Mouse (Mus musculus) limb, embryonic 14.5 days (tissue): ENCODE results near the gene Elane. TPM values are rescaled to one million over a fixed set of nuclear protein-coding genes. Genes with fewer than 3 reads are reported as not detected.

ENCODE experiments used
- ATAC-seq: fragments of 200-750 bp; cut with Nextera tagmentation; 2 replicates; pipeline ENCODE4 v1.8.0; 2017; ENCODE audit warnings: low read depth, moderate number of reproducible peaks, moderate TSS enrichment; ENCODE audit not compliant: low FRiP score
- DNase-seq: peaks from one replicate; pipeline ENCODE4 v3.0.0-alpha.2; 2015; ENCODE audit warnings: low spot score
- H3K27ac ChIP-seq: fragments of 300-500 bp; sonication (generic); replicated peaks from 2 replicates; pipeline ENCODE4 v1.5.1; 2014; ENCODE audit warnings: low read depth, mild to moderate bottlenecking, low read length, moderate library complexity, mixed read lengths
- H3K27me3 ChIP-seq: fragments of 300-500 bp; sonication (generic); 2 replicates; pipeline ENCODE4 v1.6.1; 2014; ENCODE audit warnings: low read length, mixed read lengths; ENCODE audit not compliant: control insufficient read depth, insufficient read depth
- H3K36me3 ChIP-seq: fragments of 300-500 bp; sonication (generic); 2 replicates; pipeline ENCODE4 v1.6.1; 2014; ENCODE audit warnings: mild to moderate bottlenecking, low read length, moderate library complexity, mixed read lengths; ENCODE audit not compliant: control insufficient read depth, insufficient read depth
- H3K4me1 ChIP-seq: fragments of 300-500 bp; sonication (generic); 2 replicates; pipeline ENCODE4 v1.6.1; 2014; ENCODE audit warnings: antibody characterized with exemption, low read length, mixed read lengths; ENCODE audit not compliant: control insufficient read depth, insufficient read depth
- H3K4me2 ChIP-seq: fragments of 300-500 bp; sonication (generic); replicated peaks from 2 replicates; pipeline ENCODE4 v1.6.1; 2014; ENCODE audit warnings: low read depth, mild to moderate bottlenecking, low read length, moderate library complexity; ENCODE audit not compliant: severe bottlenecking
- H3K4me3 ChIP-seq: fragments of 300-500 bp; sonication (generic); replicated peaks from 2 replicates; pipeline ENCODE4 v1.5.1; 2014; ENCODE audit warnings: low read length
- H3K9ac ChIP-seq: fragments of 300-500 bp; sonication (generic); 2 replicates; pipeline ENCODE4 v1.6.1; 2014; ENCODE audit warnings: mild to moderate bottlenecking, low read depth, low read length, moderate library complexity; ENCODE audit not compliant: severe bottlenecking
- H3K9me3 ChIP-seq: fragments of 300-500 bp; sonication (generic); 2 replicates; pipeline ENCODE4 v1.6.1; 2016; ENCODE audit warnings: low read length; ENCODE audit not compliant: control insufficient read depth
- POLR2A ChIP-seq: fragments of 200-500 bp; IDR thresholded peaks from 2 replicates; pipeline ENCODE4 v1.8.0; 2012; ENCODE audit warnings: inconsistent platforms, mild to moderate bottlenecking, moderate library complexity, borderline replicate concordance; ENCODE audit not compliant: insufficient read depth, insufficient read length; ENCODE audit errors: extremely low read depth
- WGBS: fragments of 180-500 bp; shearing (Covaris S2); extraction: QIAGEN DNeasy Blood & Tissue Kit; methylation state at CpG from one replicate; pipeline ENCODE4 v1.1.7; 2014; 5-methylcytosine and 5-hydroxymethylcytosine counted together
- polyA plus RNA-seq, 2 experiments: library from polyadenylated mRNA; depleted of rRNA in 1 of 2; stranded (reverse) in 1 of 2; unstranded in 1 of 2; fragments of >200 nt; fragmentation: Nextera tagmentation in 1 of 2; extraction: Ambion mirVana in 1 of 2; gene quantifications; 2 replicates each; pipeline versions ENCODE4 v1.2.1 to v1.2.3; 2012 to 2014

Gene Elane
- polyA plus RNA-seq, 2 experiments: 0.35 to 1.2 TPM

DNA sequence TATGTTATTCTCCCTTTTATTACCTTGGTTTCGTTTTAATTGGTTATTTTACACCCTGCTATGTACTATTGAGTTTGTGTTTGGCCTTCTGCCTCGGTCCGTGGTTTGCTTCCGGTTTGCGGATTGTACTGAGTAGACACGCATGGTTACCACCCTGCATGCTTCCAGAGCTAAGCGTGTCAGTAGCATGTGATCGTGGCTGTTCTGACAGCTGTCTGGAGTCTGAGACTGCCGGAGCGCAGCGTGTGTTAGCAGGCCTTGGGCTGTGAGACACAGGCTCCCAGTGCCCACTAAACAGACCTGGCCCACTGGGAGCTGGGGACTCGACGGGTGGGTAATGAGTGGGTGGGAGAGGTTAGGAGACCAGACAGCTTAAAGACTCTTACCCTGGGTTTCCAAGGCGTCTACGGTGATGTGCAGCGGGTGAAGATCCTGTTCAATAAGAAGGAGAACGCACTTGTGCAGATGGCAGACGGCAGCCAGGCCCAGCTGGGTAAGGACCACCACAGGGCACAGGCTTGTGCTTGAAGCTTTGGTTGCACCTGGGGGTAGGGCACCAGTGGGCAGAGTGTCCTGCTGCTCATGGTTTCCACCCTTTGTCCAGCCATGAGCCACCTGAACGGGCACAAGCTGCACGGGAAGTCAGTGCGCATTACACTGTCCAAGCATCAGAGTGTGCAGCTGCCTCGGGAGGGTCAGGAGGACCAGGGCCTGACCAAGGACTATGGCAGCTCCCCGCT, 23.8 kb upstream of the Elane start:
- H3K4me2 ChIP-seq: no peak overlapping the region
- H3K36me3 ChIP-seq: peaks cover 100% of the 10 kb centered on the region
- no peak overlapping the region for H3K9ac ChIP-seq
- TF ChIP-seq POLR2A: no peak
- ATAC-seq: no peak
- 85% methylated on average over 23 of the region's 23 CpGs for WGBS
- H3K4me3 ChIP-seq: no peak overlapping the region
- H3K27me3 ChIP-seq: no peaks in the 10 kb centered on the region
- H3K27ac ChIP-seq: no peak overlapping the region
- peaks cover 13% of the 10 kb centered on the region for H3K4me1 ChIP-seq
- no peak for DNase-seq
- no peaks in the 10 kb centered on the region for H3K9me3 ChIP-seq

- peaks cover 97% of the 10 kb centered on the region for H3K36me3 ChIP-seq
- peaks cover 6% of the 10 kb centered on the region for H3K4me1 ChIP-seq
- no peaks in the 10 kb centered on the region for H3K9me3 ChIP-seq
- DNase-seq: no peak
- no peak overlapping the region for H3K27ac ChIP-seq
- WGBS: 68% methylated on average over 10 of the region's 10 CpGs
- no peaks in the 10 kb centered on the region for H3K27me3 ChIP-seq
- no peak for TF ChIP-seq POLR2A
- no peak for ATAC-seq
- H3K4me2 ChIP-seq: no peak overlapping the region
- H3K9ac ChIP-seq: no peak overlapping the region
- no peak overlapping the region for H3K4me3 ChIP-seq
These were observed 23.1 kb upstream of the Elane start for GRCm38 (mm10) chr10:79862925-79863324.

DNA sequence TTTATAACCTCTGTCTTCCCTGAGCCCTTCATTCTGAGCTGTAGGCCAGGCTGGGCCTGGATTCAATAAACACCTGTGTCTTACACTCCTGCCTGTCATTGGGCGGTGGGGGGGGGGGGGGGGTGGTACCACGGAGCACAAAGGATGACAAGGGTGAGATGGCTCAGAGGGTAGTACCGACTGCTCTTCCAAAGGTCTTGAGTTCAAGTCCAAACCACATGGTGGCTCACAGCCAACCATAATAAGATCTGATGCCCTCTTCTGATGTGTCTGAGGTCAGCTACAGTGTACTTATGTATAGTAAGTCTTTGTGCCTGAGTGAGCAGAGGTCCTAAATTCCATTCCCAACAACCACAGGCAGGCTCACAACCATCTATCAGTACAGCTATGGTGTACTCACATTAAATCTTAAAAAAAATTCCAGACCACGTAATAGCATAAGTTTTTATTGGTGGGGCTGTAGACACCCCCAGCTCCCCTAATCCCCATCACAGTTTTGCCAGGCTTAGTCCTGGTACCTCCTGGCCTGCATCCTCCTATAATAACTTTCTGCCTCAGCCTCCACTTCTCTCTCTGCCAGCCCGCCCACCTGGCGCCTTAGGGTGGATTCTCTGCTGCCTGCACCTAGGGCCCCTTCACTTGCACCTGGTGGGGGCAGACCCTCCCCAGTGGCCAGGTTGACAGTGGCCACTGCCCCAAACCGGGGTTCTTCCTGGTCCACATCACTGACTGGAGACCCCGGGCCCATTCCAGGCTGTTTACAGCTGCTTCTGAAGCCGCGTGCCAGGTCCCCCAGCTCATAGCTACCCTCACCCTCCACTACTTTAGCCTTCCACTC, 21.5 kb upstream of the Elane start:
- H3K27me3 ChIP-seq: no peaks in the 10 kb centered on the region
- DNase-seq: no peak
- TF ChIP-seq POLR2A: no peak
- H3K4me2 ChIP-seq: no peak overlapping the region
- H3K9me3 ChIP-seq: no peaks in the 10 kb centered on the region
- peaks cover 88% of the 10 kb centered on the region for H3K36me3 ChIP-seq
- peak; percentile 11; the same call in 1 of the 2 replicates for ATAC-seq
- no peak overlapping the region for H3K9ac ChIP-seq
- no peak overlapping the region for H3K4me3 ChIP-seq
- H3K4me1 ChIP-seq: no peaks in the 10 kb centered on the region
- no peak overlapping the region for H3K27ac ChIP-seq
- 40% methylated on average over 10 of the region's 10 CpGs for WGBS

GRCm38 (mm10) chr10:79865189-79865601, 20.9 kb upstream of the Elane start:
- no peak for TF ChIP-seq POLR2A
- no peaks in the 10 kb centered on the region for H3K9me3 ChIP-seq
- H3K9ac ChIP-seq: no peak overlapping the region
- no peak overlapping the region for H3K4me2 ChIP-seq
- peaks cover 88% of the 10 kb centered on the region for H3K36me3 ChIP-seq
- H3K4me3 ChIP-seq: no peak overlapping the region
- ATAC-seq (no peak), DNase-seq (no peak)
- no peaks in the 10 kb centered on the region for H3K4me1 ChIP-seq
- no peaks in the 10 kb centered on the region for H3K27me3 ChIP-seq
- 57% methylated on average over 10 of the region's 12 CpGs for WGBS
- 0 out of 2 replicates have a peak overlapping the region, but pooled peaks have one; percentile 33 for H3K27ac ChIP-seq

DNA sequence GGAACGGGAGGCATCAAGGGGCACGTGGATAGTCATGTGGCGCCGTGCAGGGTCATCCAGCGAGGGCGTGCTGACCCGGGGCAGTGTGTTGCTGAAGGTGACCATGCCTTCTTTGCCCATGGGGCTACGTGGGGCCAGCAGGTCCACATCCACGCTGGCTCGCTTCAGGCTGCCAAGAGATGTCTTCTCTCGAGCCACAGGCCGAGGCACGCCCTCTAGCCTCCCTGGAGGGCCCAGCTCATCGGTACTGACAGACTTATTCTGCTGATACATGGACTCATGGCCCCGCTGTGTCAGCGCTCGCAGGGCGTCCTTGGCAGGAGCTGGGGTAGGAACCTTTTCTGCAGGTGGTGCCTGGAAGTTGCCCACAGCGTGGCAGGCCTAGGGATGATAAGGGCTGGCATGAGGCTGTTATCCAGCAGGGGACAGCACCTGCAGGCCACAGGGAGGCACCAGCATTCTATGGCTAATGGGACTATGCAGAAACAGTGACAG, 20.2 kb upstream of the Elane start:
- no peaks in the 10 kb centered on the region for H3K9me3 ChIP-seq
- DNase-seq (no peak), ATAC-seq (no peak)
- no peak for TF ChIP-seq POLR2A
- peaks cover 85% of the 10 kb centered on the region for H3K36me3 ChIP-seq
- 0 out of 2 replicates have a peak overlapping the region, but pooled peaks have one; percentile 33 for H3K27ac ChIP-seq
- no peak overlapping the region for H3K4me2 ChIP-seq
- no peaks in the 10 kb centered on the region for H3K4me1 ChIP-seq
- H3K9ac ChIP-seq: no peak overlapping the region
- no peak overlapping the region for H3K4me3 ChIP-seq
- 69% methylated on average over 19 of the region's 19 CpGs for WGBS
- H3K27me3 ChIP-seq: no peaks in the 10 kb centered on the region
